Mouse (Mus musculus): ENCODE measurements around the gene Ttc5.

DNA sequence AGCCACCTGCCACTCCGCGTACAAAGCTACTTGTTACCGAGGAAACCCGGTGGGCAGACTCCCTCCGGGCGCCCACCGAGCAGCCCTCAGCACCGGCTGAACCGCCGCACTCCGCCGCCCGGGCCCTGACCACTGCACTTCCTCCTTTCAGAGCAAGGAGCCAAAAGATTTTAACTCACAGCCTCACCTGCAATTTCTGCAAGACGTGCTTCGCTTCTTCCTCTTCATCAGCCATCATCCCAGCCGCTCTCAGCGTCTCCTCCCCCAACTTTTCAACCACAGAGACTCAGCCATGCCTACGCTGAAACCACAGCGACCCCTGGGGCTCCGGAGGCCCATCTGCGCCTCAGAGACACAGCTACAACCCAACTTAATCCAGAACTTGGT lies at the start of gene Ttc5:
- TF ChIP-seq CTCF (IDR thresholded peaks at IDR 0.05; ENCODE audit: low read depth, low read length) = peak; percentile 65; the same call in 1 of the 2 replicates
- TF ChIP-seq POLR2A (IDR thresholded peaks at IDR 0.05; ENCODE audit: borderline replicate concordance, low read depth, low read length) = no peak
